Mouse (Mus musculus) megakaryocyte, embryonic 14.5 days (primary cell): ENCODE data around the gene Traf7.

ENCODE experiments used
- FLI1 ChIP-seq: IDR thresholded peaks from 2 replicates; pipeline ENCODE4 v1.6.1; 2012; ENCODE audit warnings: low read length, inconsistent platforms, mixed read lengths
- GATA1 ChIP-seq: IDR thresholded peaks from 3 replicates; pipeline ENCODE4 v1.6.1; 2012; ENCODE audit warnings: mixed read lengths, low read length, inconsistent platforms, borderline replicate concordance

GRCm38 (mm10) chr17:24535300-24535699 lies 7.6 kb upstream of the Traf7 start:
- TF ChIP-seq GATA1 = no peak
- no peak for TF ChIP-seq FLI1
